Mouse (Mus musculus) kidney, embryonic 16.5 days (tissue): ENCODE measurements around the gene Mib2. TPM values are rescaled to one million over a fixed set of nuclear protein-coding genes. Genes with fewer than 3 reads are reported as not detected.

ENCODE experiments used
- ATAC-seq: fragments of 200-750 bp; cut with Nextera tagmentation; 2 replicates; pipeline ENCODE4 v1.8.0; 2017; ENCODE audit warnings: moderate TSS enrichment; ENCODE audit not compliant: low FRiP score, low TSS enrichment
- H3K27ac ChIP-seq: fragments of 300-500 bp; sonication (generic); 2 replicates; pipeline ENCODE4 v1.5.1; 2014; ENCODE audit warnings: low read length
- H3K27me3 ChIP-seq: fragments of 300-500 bp; sonication (generic); 2 replicates; pipeline ENCODE4 v1.6.1; 2014; ENCODE audit warnings: low read length, control low read depth, mixed read lengths; ENCODE audit not compliant: insufficient read depth
- H3K36me3 ChIP-seq: fragments of 300-500 bp; sonication (generic); 2 replicates; pipeline ENCODE4 v1.6.1; 2014; ENCODE audit warnings: low read length, control low read depth, mixed read lengths; ENCODE audit not compliant: insufficient read depth
- H3K4me1 ChIP-seq: fragments of 300-500 bp; sonication (generic); 2 replicates; pipeline ENCODE4 v1.6.1; 2014; ENCODE audit warnings: low read length, control low read depth, mixed read lengths; ENCODE audit not compliant: insufficient read depth
- H3K4me2 ChIP-seq: fragments of 300-500 bp; sonication (generic); replicated peaks from 2 replicates; pipeline ENCODE4 v1.6.1; 2014; ENCODE audit warnings: low read depth, low read length
- H3K4me3 ChIP-seq: fragments of 300-500 bp; sonication (generic); 2 replicates; pipeline ENCODE4 v1.5.1; 2014; ENCODE audit warnings: mild to moderate bottlenecking, low read length
- H3K9ac ChIP-seq: fragments of 300-500 bp; sonication (generic); replicated peaks from 2 replicates; pipeline ENCODE4 v1.6.1; 2014; ENCODE audit warnings: low read length
- H3K9me3 ChIP-seq: fragments of 300-500 bp; sonication (generic); 2 replicates; pipeline ENCODE4 v1.6.1; 2016; ENCODE audit warnings: low read length, control low read depth
- WGBS: fragments of 180-500 bp; shearing (Covaris S2); extraction: QIAGEN DNeasy Blood & Tissue Kit; methylation state at CpG from one replicate; pipeline ENCODE4 v1.1.7; 2014; 5-methylcytosine and 5-hydroxymethylcytosine counted together
- polyA plus RNA-seq: library from polyadenylated mRNA; unstranded; fragments of >200 nt; fragmentation: Nextera tagmentation; extraction: Ambion mirVana; gene quantifications from 2 replicates; pipeline ENCODE4 v1.2.1, GENCODE M21; 2015

The Mib2 gene
- polyA plus RNA-seq = 31.9 and 34.1 TPM in 2 replicates

DNA sequence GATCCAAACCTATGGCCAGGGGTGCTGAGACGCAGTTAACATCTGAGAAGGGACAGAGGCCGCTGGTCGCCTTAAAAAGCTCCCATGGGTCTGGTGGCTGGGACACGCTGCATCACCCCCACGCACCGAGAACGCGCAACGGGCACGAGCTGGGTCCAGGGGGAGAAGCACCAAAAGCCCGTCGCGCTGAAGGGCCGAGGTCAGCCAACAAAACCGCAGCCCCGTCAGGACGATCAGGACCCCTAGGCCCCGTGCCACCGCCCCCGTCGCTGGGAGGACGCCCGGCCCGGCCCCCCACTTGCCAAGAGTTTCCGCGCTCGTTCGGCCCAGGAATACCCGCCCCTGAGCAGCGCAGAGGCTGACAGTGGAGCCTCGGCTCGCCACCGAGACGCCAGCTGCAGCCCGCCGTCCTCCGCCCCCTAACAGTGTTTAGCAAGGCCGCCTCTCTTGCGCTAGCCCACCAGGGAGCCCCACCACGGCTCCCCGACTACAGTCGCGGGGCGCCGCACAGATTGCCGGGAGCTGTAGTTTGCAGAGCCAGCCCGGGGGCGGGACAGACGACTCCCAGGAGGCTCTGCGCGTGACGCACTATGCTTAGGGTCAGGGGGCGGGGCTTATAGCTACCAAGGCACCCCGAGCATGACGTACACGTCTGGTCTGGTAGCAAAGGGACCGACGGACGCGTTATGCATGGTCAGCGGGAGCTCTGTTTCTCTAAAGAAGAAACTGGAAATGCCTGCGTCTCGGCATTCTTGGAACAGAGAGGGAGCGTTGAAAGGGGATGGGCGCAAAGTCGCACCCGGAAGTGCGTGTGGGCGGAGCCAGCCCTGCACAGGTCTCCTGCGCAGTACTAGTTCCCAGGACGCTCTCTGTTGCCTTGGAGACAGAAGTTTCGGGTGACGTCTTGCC, at the start of gene Mib2:
Gene Mib2 (minus strand): TSS at position 510 of the 909 bp plus-strand sequence.
- peak; percentile 98 for ATAC-seq
- WGBS = under 1% methylated on average over 73 of the region's 73 CpGs
- no peaks in the 10 kb centered on the region for H3K27me3 ChIP-seq
- H3K4me1 ChIP-seq = peaks cover 7% of the 10 kb centered on the region
- peak within 1 kb of the TSS; percentile 95 for H3K4me3 ChIP-seq
- H3K36me3 ChIP-seq = peaks cover 5% of the 10 kb centered on the region; the same call in 1 of the 2 replicates
- H3K9ac ChIP-seq = peak within 1 kb of the TSS; percentile 91
- H3K4me2 ChIP-seq = peak within 1 kb of the TSS; percentile 93
- H3K9me3 ChIP-seq = no peaks in the 10 kb centered on the region
- peak within 1 kb of the TSS; percentile 84 for H3K27ac ChIP-seq

DNA sequence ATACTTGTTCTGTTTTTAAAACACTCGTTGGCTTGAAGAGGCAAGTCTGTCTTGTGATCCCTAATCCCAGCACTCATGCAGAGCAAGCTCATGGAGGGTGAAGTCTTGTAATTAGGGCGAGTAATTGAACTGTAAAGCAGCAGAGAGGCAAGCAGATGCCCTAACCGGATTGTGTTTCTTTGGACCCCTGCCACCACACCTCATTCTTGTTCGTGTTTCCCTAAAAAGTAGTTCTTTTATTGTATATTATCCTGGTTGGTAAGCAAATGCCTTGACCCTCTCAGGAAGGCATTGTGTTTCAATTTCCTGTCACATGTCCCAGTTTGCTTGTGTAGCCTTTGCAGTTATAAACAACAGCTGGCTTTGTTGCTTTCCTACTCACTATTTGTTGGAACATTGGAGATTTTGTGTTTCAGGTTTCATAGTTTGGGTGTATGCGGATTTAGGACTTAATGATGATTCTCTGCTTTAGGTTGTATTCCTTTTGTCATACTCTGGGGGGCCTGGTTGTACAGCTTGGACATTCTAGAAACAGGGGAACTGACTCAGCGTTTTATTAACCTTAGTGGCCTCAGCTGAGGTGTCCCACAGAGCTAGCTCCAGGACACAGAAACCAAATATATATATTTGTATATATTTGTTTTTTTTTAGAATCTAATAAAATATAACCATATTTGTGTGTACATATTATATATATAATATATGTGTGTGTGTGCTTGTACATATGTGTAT, 41.7 kb upstream of the Mib2 start:
- no peak for ATAC-seq
- H3K9ac ChIP-seq = no peak overlapping the region
- no peaks in the 10 kb centered on the region for H3K9me3 ChIP-seq
- WGBS = 46% methylated on average over 6 of the region's 6 CpGs
- H3K4me3 ChIP-seq = no peak overlapping the region
- peak overlapping the region; percentile 74 for H3K27ac ChIP-seq
- H3K27me3 ChIP-seq = no peaks in the 10 kb centered on the region
- peaks cover 14% of the 10 kb centered on the region for H3K4me1 ChIP-seq
- H3K4me2 ChIP-seq = no peak overlapping the region
- H3K36me3 ChIP-seq = peaks cover 5% of the 10 kb centered on the region

DNA sequence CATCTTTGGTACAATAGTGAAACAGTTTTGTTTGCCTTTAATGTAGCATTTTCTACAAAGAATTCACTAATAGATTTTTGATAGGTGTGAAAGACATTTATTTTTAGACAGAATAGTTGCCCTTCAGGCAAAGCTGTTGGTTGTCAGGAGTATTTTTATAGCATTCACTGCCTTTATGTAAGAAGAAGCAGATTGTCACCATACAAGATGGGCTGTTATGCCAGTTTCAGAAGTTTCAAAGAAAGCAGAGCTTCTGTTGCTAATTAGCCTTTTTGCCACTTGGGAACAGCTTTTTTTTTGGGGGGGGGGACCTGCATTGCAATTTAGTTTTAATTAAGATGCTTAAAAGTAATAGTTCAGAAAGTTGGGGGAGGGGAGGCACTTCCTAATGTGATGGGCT, 40.0 kb upstream of the Mib2 start:
- Histone ChIP-seq H3K9ac (no peak overlapping the region), H3K27me3 (no peaks in the 10 kb centered on the region), H3K4me3 (no peak overlapping the region), H3K36me3 (no peaks in the 10 kb centered on the region), H3K9me3 (no peaks in the 10 kb centered on the region), H3K4me2 (no peak overlapping the region), H3K27ac (no peak overlapping the region), H3K4me1 (peaks cover 18% of the 10 kb centered on the region)
- ATAC-seq = no peak

DNA sequence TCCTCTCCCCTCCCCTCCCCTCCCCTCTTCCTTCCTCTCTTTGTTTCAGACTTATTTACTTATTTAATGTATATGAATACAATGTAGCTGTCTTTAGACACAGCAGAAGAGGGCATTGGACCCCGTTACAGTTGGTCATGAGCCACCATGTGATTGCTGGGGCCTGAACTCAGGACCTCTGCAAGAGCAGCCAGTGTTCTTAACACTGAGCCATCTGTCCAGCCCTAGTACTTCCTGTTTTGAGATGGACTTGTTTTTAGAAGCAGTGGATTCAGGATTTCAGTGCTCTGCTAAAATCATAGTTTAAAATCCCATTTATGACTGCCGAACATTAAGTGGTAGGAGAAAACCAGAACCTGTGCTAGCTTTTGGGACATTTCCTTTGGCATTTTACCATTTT, 39.6 kb upstream of the Mib2 start:
- no peak for ATAC-seq
- Histone ChIP-seq H3K36me3 (no peaks in the 10 kb centered on the region), H3K27me3 (no peaks in the 10 kb centered on the region), H3K9ac (no peak overlapping the region), H3K4me3 (no peak overlapping the region), H3K9me3 (no peaks in the 10 kb centered on the region), H3K4me2 (no peak overlapping the region), H3K4me1 (peaks cover 18% of the 10 kb centered on the region), H3K27ac (no peak overlapping the region)
- 82% methylated on average over 2 of the region's 2 CpGs for WGBS

DNA sequence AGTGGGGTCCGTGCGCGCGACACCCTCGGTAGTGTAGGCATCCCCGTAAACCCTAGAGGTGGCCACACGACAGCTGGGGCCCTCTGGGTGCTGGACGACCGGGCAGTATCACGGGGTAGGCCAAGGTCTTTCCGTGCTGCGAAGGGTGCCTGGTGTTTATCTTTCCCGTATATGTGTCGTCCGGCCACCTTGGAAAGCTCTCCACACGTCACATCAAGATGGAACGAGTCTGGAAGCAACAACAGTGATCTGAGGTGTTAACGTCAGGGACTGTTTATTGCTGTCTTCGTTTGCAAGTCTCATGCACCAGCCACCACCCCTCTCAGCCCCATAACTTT, 36.6 kb upstream of the Mib2 start:
- Histone ChIP-seq H3K4me1 (peaks cover 18% of the 10 kb centered on the region), H3K27me3 (no peaks in the 10 kb centered on the region), H3K9me3 (no peaks in the 10 kb centered on the region), H3K36me3 (no peaks in the 10 kb centered on the region), H3K9ac (peak overlapping the region; percentile 84), H3K27ac (peak overlapping the region; percentile 92), H3K4me2 (peak overlapping the region; percentile 92), H3K4me3 (peak overlapping the region; percentile 79)
- WGBS = under 1% methylated on average over 19 of the region's 19 CpGs
- no peak; the same call in 1 of the 2 replicates for ATAC-seq

DNA sequence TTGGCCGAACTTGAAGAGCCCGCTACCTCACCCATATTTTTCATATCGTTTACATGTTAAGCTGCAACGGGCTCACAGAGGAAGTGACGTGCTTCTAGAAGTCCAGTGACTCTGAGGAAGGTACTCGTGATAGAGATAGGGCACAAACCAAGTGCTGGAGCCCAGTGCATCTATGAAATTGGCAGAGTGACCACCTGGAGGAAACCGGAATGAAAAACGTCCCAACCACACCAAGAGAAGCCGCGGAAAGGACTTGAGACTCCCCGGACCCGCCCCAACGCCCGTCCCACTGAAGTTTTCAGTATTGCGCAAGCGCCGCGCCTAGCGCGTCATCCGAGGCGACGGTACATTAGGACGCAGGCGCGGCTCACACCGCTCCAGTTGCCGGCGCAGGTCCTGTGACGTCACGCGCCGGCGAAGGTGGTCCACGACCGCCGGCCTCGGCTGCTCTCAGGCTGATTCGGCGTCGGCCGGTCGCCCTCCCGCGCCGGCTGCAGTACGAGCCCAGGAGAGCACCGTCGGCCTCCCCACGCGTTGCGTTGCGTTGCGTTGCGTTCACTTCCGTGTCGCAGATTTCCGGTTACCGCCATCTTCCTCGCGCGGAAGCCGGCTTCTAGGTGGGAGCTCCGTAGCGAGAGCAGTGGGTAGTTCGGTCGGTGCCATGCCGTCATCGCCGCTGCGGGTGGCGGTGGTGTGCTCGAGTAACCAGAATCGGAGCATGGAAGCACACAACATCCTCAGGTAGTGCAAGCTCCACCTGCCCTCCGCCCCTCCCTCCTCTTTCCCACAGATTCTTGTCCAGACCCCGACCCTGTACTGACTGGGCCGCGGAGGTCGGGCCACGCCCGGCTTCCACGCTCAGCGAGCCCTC, 36.0 kb upstream of the Mib2 start, which contains the start of gene Ssu72:
Gene Ssu72 (plus strand): TSS at position 80 of the 871 bp plus-strand sequence.
- Histone ChIP-seq H3K4me3 (peak within 1 kb of the TSS; percentile 79), H3K4me1 (peaks cover 12% of the 10 kb centered on the region), H3K27ac (peak within 1 kb of the TSS; percentile 92), H3K9me3 (no peaks in the 10 kb centered on the region), H3K9ac (peak within 1 kb of the TSS; percentile 84), H3K36me3 (no peaks in the 10 kb centered on the region), H3K4me2 (peak within 1 kb of the TSS; percentile 92), H3K27me3 (no peaks in the 10 kb centered on the region)
- under 1% methylated on average over 82 of the region's 83 CpGs for WGBS
- ATAC-seq = peak; percentile 94

DNA sequence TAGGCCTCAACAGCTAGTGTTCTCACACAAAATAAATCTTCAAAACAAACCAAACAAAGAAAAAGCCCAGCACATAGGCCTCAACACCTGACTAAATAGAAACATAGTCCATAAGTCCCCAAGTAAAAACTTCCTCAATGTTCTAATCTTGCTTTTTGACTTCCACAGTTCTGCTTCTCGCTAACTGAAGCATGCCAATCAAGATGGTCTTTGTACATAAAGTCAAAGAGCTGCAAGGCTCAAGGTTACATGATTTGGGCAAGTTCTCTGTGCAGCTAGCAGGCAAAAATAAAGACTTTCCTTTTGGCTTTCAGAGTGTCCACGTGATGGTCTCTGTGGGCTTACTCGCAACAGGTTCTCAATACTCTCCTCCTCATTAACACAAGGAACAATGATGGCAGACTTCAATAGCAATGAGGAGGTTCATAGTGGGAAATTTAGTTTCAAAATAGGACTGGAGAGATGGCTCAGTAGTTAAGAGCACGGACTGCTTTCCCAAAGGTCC, 34.5 kb upstream of the Mib2 start:
- WGBS = 98% methylated on average over 4 of the region's 4 CpGs
- no peak overlapping the region for H3K4me2 ChIP-seq
- H3K27me3 ChIP-seq = no peaks in the 10 kb centered on the region
- H3K36me3 ChIP-seq = no peaks in the 10 kb centered on the region
- no peaks in the 10 kb centered on the region for H3K9me3 ChIP-seq
- ATAC-seq = no peak
- H3K27ac ChIP-seq = no peak overlapping the region
- peaks cover 11% of the 10 kb centered on the region for H3K4me1 ChIP-seq
- H3K9ac ChIP-seq = no peak overlapping the region
- no peak overlapping the region for H3K4me3 ChIP-seq

DNA sequence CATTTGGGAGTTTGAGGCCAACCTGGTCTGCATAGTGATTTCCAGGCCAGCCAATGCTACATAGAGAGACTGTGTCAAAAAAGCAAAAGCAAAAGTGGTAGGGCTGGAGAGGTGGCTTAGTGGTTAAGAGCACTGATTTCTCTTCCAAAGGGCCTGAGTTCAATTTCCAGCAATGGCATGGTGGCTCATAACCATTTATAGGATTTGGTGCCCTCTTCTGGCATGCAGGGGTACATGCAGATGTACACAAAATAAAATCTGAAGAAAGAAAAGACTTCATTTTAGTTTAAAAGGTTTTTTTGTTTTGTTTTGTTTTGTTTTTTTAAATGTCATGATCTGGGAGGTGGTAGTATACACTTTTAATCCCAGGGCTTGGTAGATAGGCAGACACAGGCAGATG, 31.4 kb upstream of the Mib2 start:
- Histone ChIP-seq H3K27me3 (no peaks in the 10 kb centered on the region), H3K4me1 (peaks cover 10% of the 10 kb centered on the region; the same call in 1 of the 2 replicates), H3K9me3 (no peaks in the 10 kb centered on the region), H3K9ac (no peak overlapping the region), H3K27ac (no peak overlapping the region), H3K36me3 (no peaks in the 10 kb centered on the region), H3K4me3 (no peak overlapping the region), H3K4me2 (no peak overlapping the region)
- ATAC-seq = no peak
